In the genomic region with DNA sequence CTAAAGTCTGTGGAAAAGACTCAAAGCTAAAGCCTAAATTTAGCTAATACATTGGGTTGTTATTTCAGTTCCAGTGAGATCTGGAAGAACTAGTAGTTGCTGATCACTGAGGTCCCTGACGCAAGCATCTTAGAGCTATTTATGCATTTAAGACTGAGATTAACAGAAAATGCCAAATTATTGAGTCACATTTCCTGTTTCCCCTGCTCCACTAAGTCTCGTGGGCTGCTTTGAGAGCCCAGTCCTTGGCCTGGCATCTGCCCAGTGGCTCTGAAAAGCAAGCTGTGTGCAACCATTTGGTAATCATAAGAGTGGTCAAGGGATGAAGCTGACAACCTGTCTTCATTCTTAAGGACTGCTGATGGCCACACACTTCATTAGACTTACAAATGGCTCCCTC, we compare ENCODE assay signal across 14 mouse cellular contexts. TPM values are rescaled to one million over a fixed set of nuclear protein-coding genes. Genes with fewer than 3 reads are reported as not detected.
DNase-seq lines count a peak whose midpoint lies in the region.
"Had no signal": no experiment of that assay in that cellular context is flagged by ENCODE, and none has a peak within 500 bp of the region (broad histone marks: within the 10 kb centered on the region; RNA-seq: fewer than 3 reads in every experiment).

No protein-coding gene starts in this region.

- H3K9me3 ChIP-seq in heart, embryonic 10.5 days = no peaks in the 10 kb centered on the region

- WGBS in heart, embryonic 10.5 days = 39% methylated on average over 2 of the region's 2 CpGs

- H3K27me3 ChIP-seq in heart, embryonic 10.5 days (ENCODE audit: insufficient read depth, poor library complexity, severe bottlenecking) = no peaks in the 10 kb centered on the region

- no peaks in the 10 kb centered on the region for H3K36me3 ChIP-seq in heart, embryonic 10.5 days

- no peaks in the 10 kb centered on the region for H3K4me1 ChIP-seq in heart, embryonic 10.5 days

- H3K27ac ChIP-seq in heart, embryonic 10.5 days = no peak overlapping the region

- peak; percentile 36 for DNase-seq in heart, adult 8-10 months (ENCODE audit: low spot score)
- DNase-seq in heart, embryonic 10.5 days (ENCODE audit: low spot score) = no peak
- DNase-seq in Muller cell, postnatal 12 days (ENCODE audit: inconsistent ontology term) = peak; percentile 81
- peak; percentile 89 for DNase-seq in fibroblast of lung, adult 2 months (ENCODE audit: low read depth)
- DNase-seq in kidney, postnatal 10 days = peak; percentile 19
- no peak for DNase-seq in spleen, postnatal 4 days (ENCODE audit: low spot score in 2 of 2)
- no peak for DNase-seq in cerebellum, adult 11 months
- no peak for DNase-seq in thymus, postnatal 0 days (ENCODE audit: low spot score)

- no peak overlapping the region for H3K4me3 ChIP-seq in heart, embryonic 10.5 days

RNA-seq across cellular contexts. Expression of a gene that starts 8.3 kb away (rescaled TPM):
- total RNA-seq in heart, adult 8-10 months (2022) = not detected
- not detected in 2 replicates for polyA plus RNA-seq in heart, embryonic 10.5 days (2016; fragmentation: Nextera tagmentation; extraction: Ambion mirVana)
- 0.17 and 0.20 TPM in 2 replicates for polyA plus RNA-seq in thymus, postnatal 0 days (2015; fragmentation: Nextera tagmentation; extraction: Ambion mirVana)
- total RNA-seq: ES-E14; layer of hippocampus, adult 18-20 months; neutrophil, adult 5-6 weeks had no signal
- polyA plus RNA-seq: forebrain, embryonic 14.5 days; hindbrain, embryonic 11.5 days; limb, embryonic 11.5 days had no signal

RNA-seq across cellular contexts. Expression of a gene that starts 27.8 kb away (rescaled TPM):
- total RNA-seq in heart, adult 8-10 months (2022) = not detected
- polyA plus RNA-seq in heart, embryonic 10.5 days (2016; fragmentation: Nextera tagmentation; extraction: Ambion mirVana) = not detected in 2 replicates
- polyA plus RNA-seq in thymus, postnatal 0 days (2015; fragmentation: Nextera tagmentation; extraction: Ambion mirVana) = 0.70 TPM in 1 of 2 replicates, not detected in the other
- total RNA-seq: ES-E14; layer of hippocampus, adult 18-20 months; neutrophil, adult 5-6 weeks had no signal
- polyA plus RNA-seq: forebrain, embryonic 14.5 days; hindbrain, embryonic 11.5 days; limb, embryonic 11.5 days had no signal

Comparison
In these comparisons a context has a peak if more than half of its experiments do, and no peak if none do; other contexts are left out.
1. DNase-seq: peak in heart, adult 8-10 months (single experiment), Muller cell, postnatal 12 days (single experiment), fibroblast of lung, adult 2 months (single experiment) and kidney, postnatal 10 days (single experiment); none in heart, embryonic 10.5 days (single experiment), spleen, postnatal 4 days (0 of 2), cerebellum, adult 11 months (single experiment) and thymus, postnatal 0 days (single experiment).